Mouse (Mus musculus) embryonic fibroblast, embryonic 13.5 days (primary cell): ENCODE measurements around the gene Stk10.

Experiments
- CTCF ChIP-seq: IDR thresholded peaks from 2 replicates; pipeline ENCODE4 v1.5.1; 2011; ENCODE audit warnings: mild to moderate bottlenecking, control low read depth, low read length, moderate library complexity, borderline replicate concordance; ENCODE audit not compliant: insufficient read depth
- POLR2A ChIP-seq: IDR thresholded peaks from 2 replicates; pipeline ENCODE4 v1.6.1; 2011; ENCODE audit warnings: low read depth, mild to moderate bottlenecking, control low read depth, low read length, moderate library complexity

DNA sequence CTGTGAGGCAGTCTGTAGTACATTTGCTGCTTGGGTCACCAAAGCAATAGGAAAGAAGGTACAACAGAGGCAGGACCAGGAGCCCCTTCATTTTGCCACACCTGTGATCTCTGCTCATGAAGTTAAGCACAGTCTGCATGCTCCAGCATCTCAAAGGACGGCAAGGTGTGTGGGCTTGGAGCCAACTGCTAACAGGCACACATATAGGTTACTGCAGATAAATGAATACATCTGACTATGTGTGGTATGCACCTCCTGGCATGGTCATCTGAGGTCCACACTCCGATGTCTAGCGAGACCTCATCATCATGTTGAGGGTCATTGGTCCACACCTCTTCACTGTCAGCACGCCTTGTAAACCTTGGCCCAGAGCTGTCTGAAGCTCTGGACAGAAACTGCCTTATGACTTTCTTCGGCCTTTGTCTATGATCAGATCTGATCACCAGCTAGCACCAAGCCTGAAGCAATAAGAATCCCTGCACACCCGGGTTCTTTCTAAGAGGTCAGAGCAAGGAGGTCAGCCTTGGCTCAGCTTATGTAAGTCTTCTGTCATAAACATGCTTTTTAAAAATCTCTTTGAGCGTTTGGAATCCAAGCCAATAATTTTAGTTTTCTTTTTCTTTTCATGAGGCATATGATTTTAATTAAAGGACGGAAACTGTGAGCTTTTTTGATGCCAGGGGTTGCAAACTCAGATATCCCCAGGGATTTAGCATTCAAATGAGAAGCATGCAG is 105.6 kb downstream of the Stk10 start:
- no peak for TF ChIP-seq CTCF
- TF ChIP-seq POLR2A = no peak
